Mouse (Mus musculus) heart, postnatal 36 days (tissue): ENCODE results near the gene Nup107. TPM values are rescaled to one million over a fixed set of nuclear protein-coding genes. Genes with fewer than 3 reads are reported as not detected.

ENCODE experiments used
- DNase-seq, 2 experiments: peaks; one replicate each; pipeline ENCODE4 v3.0.0; 2021 to 2022
- intact Hi-C: fragments of 180-260 bp; cut with DNase I; formaldehyde crosslinking; loops from one replicate; pipeline ENCODE4 v1.15.1; 2025
- total RNA-seq, 2 experiments: library from RNA; stranded (reverse); gene quantifications; 2 replicates each; pipeline ENCODE4 v1.2.3; 2021

Nup107 gene
- total RNA-seq: 1 to 10 TPM; 6.6 to 9.0 TPM

DNA sequence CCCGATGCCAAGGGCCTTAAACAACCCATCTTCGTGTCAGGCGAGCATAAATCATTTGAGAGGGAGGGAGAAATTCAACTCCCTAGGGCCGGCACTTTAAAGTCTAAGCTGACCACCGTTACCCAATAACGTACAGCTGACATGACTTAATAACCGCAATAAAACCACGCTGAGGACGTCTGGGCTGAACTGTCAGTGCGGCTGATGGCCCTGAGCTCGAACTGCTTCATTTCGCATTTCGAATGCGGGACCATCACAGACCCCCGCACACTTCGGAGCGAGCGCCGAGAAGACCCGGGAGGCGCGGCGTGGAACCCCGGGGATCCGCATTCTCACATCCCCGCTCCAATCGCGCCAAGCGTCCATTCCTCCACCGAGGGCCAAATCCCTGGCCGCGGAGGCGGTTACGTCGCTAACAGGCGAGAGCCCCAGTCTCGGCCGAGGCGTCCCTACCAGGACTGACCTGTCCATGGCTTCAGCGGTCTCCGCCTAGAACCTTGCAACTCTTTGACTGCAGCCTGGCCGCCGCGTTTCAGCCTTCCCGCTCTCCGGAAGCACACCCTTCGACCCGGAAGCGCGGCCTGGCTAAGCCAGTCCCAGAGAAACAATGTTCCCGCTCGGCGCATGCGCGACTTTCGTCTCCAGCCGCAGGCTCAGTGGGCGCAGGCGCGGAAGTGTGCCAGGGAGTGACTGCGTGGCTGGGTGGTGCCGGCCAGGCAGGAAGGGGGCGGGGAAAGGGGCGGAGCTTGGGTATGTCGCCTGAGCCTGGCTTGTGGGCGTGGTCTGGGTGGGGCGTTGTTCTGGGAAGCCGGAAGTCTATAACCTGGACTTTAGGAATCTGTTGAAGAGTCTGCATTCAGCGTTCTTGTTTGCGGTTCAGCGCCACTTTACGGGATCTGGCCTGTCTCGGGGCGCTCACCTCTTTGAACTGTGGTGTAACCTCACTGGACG lies at the start of gene Nup107:
Gene Nup107 (minus strand): TSS at position 565 of the 951 bp plus-strand sequence.
- peak; percentile 100 for DNase-seq
- intact Hi-C loops: loop anchor here (2.0 to 5.0 kb wide), 4 partner anchors 52 to 318 kb away; no protein-coding TSS in a partner anchor

DNA sequence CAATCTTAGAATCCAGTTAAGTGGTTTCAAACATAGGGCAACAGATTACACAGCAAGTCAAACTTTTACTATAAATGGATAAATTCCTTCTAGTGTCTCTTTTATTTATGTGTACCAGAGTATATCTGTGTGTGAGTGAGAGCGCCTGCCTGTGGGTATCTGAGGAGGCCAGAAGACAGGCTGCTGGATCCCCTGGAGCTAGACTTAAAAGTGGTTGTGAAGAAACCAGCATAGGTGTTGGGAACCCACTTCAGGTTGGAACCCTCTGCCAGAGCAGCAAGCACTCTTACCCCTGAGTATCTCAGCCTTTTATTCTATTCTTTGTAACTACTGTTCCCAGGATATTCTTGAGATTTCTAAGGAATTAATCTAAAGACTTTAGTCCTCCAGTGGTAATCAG lies 49.3 kb upstream of the Nup107 start:
- no peak for DNase-seq
- intact Hi-C loops: no loop called here

- DNase-seq: no peak
- intact Hi-C loops: no loop called here
Observed at GRCm38 (mm10) chr10:117840431-117840995, 48.0 kb upstream of the Nup107 start.

DNA sequence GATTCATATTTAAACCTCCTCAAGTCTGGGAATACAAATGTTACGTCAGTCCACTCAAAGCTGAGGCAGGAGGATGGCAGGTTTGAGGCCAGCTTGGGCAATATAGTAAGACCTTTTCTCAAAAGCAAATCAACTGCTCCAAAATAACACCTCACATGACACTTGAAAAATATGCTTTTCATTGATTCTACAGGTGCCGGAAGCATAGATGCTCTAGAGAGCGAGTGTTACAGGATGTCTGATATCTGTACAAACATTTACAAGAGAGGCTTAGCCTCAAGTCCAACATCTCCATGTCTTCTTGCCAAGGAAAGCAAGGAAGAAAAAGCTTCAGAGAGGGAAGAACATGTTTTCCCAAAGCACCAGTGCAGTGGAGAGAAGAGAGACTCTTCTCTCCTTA lies 47.2 kb upstream of the Nup107 start:
- intact Hi-C loops: no loop called here
- DNase-seq: no peak

DNA sequence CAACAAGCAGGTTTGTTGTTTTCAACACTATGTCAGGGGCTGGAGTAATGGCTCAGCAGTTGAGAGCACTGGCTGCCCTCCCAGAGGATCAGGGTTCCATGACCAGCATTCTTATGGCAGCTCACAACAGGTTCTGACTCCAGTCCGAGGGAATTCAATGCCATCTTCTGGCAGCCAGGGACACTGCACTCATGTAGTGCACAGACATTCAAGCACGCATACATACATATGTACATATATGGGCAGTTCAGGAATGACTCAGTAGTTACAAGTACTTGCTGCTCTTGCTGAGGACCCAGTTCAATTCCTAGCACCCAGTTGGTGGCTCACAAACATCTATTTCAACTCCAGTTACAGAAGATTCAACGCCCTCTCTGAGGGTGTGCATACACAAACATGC lies 46.4 kb upstream of the Nup107 start:
- intact Hi-C loops: no loop called here

DNA sequence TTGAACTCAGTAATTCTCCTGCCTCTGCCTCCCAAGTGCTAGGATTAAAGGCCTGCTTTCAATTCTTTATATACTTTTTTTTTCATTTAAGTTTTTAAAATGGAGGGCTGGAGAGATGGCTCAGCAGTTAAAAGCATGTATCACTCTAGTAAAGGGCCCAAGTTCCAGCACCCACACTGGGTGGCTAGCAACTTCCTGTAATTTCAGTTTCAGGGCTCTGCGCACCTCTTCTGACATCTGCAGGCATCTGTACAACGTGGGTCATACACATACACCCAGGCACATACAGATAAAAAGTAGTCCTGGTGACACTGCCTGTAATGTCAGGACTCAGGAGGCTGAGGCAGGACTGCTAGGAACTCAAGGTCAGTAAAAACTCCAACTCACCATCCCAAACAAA lies 43.8 kb upstream of the Nup107 start:
- DNase-seq: no peak
- intact Hi-C loops: no loop called here

More for the DNA sequence above, 46.4 kb upstream of the Nup107 start:
- no peak for DNase-seq

GRCm38 (mm10) chr10:117835453-117835852 lies 42.9 kb upstream of the Nup107 start:
- DNase-seq: no peak
- intact Hi-C loops: no loop called here

DNA sequence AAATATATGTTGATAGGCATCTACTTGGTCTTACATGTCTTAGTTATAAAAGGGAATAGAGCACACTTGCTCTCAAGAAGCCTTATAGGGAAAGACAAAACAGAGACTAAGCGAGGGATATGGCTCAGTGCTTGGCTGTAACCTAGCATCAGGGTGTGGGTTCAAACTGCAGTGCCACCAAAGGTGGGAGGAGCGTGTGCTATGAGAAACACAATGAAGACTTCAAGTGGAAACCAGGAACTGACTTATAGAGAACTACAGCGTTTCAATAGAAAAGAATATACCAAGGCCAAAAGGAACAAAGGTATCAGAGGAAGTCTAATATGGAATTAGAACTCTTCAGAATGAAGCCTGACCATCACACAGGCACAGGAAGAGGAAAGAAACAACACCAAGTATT lies 38.3 kb upstream of the Nup107 start:
- intact Hi-C loops: no loop called here
- DNase-seq: no peak

DNA sequence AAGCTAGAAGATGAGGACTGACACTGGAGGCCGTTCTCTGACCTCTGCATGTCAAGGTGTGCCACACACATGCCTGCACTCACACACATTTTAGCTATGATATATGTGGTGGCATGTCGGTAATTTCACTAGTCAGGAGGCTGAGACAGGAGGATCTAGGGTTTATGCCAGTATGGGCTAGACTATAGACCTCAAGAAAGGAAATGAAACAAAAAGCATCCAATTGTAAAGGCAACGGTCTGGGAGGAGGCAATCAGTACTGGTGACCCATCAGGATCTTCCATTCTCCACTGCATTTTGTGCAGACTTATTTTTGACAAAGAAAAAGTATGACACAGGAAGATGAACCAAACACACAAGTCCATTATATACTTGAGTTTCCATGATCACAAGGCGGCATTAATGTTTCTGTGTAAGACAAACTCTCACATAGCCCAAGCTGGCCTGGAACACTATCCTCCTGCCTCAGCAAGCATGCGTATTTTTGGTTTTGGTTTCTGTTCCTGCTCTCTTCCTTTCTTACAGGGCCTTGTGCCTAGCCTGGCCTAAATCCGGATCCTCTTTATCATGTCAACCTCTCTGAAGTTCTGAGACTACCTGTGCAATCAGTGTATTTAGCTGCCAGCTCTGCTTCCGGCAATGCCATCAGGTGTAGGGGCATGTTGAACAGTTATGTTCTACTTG lies 37.1 kb upstream of the Nup107 start:
- intact Hi-C loops: loop anchor here (2.0 kb wide), 1 partner anchor 15 kb away; no protein-coding TSS in a partner anchor
- no peak for DNase-seq

DNA sequence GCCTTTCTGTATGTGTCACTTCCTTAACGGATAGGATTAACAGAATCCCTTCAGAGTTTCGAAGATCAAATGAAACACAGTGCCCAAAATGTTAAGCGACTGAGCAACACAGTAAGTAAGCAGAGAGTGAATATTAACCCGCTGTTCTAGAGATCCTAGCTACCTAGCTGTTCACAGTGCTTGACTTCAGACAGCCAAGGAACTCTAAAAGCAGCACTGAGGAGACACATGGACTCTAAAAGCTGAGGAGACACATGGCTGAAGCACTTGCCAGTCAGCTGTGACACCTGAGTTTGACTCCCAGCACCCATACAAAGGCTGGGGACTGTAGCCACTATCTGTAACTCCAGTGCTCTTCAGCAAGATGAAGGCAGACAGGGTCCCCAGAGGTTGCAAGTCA lies 36.5 kb upstream of the Nup107 start:
- no peak for DNase-seq
- intact Hi-C loops: loop anchor here (2.0 kb wide), 1 partner anchor 16 kb away; no protein-coding TSS in a partner anchor

GRCm38 (mm10) chr10:117828536-117828935 lies 36.0 kb upstream of the Nup107 start:
- no peak for DNase-seq
- intact Hi-C loops: loop anchor here (2.0 kb wide), 1 partner anchor 16 kb away; no protein-coding TSS in a partner anchor

GRCm38 (mm10) chr10:117824647-117825046 lies 32.1 kb upstream of the Nup107 start:
- intact Hi-C loops: no loop called here
- DNase-seq: no peak

- intact Hi-C loops: no loop called here
- DNase-seq: no peak
Observed at GRCm38 (mm10) chr10:117824139-117824538, 31.6 kb upstream of the Nup107 start.

GRCm38 (mm10) chr10:117823321-117823720 lies 30.8 kb upstream of the Nup107 start:
- intact Hi-C loops: no loop called here
- DNase-seq: no peak

DNA sequence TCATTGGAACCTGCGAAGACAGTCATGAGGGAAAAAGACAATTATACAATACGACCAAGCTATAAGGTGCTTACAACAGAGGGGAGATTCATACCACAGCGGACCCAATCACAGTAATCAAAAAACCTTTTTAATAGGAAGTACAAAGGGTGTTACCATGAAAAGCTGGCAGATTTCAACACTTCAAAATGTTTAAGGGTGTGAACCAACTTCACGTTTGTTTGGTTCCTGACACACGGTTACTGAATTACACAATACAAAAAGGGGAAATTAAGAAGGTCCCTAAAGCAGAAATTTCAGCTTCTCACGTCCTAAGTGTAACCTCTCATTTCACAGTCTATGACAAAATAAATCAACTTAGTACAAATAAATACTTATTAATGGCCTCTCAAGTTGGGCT lies 26.1 kb upstream of the Nup107 start:
- DNase-seq: no peak
- intact Hi-C loops: no loop called here

DNA sequence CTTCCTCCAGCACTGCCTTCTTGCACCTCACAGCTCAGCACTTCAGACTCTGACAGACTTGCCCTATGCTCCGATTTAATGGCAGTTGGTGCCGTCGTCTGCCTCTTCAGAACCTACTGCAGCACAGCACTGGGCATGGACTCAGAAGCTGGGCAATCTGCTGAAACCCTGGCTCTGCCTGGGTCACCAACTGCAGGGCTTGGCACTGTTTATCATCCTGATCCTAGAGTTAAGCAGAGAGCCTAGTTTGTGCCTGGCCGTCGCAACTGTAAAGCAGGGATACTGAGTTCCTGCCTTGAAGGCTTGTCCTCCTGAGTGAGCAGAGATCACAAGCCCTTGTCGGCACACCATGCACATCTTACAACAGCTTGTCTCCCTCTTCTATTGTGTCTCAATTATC lies 24.2 kb upstream of the Nup107 start:
- intact Hi-C loops: no loop called here

GRCm38 (mm10) chr10:117812501-117812900 lies 20.0 kb upstream of the Nup107 start:
- intact Hi-C loops: no loop called here
- no peak for DNase-seq

More for the DNA sequence above, 24.2 kb upstream of the Nup107 start:
- no peak for DNase-seq

DNA sequence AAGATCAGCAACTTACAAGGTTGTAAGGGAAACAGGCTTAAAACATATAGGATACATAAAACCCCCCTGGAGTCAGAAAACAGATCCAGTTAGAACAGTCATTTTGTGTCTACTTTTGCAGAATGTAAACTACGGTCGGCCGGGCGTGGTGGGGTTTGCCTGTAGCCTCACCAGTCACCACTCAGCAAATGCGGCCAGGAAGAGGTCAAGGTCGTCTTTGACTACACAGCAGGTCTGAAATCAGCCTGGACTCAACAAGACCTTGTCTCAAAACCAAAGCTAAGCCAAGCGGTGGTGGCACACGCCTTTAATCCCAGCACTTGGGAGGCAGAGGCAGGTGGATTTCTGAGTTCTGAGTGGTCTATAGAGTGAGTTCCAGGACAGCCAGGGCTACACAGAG lies 19.1 kb upstream of the Nup107 start:
- intact Hi-C loops: no loop called here
- DNase-seq: no peak

DNA sequence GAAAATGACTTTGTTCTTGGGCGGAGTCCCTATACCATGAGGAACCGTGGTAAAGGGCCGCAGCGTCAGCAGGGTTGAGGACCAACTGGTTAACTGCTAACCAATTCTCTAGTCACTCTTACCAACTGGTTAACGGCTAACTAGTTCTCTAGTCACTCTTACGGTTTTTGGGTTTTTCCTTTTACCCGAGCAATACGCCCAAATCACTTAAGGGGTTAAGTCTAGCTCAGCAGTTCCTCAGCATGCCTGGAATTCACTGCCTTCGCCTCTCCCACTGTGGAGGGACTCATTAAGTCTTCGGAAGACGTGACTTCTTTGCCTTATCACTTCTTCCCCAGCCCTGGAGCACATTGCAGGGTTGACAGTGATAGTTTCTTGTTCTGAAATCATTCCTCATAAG lies 18.0 kb upstream of the Nup107 start:
- intact Hi-C loops: no loop called here
- no peak for DNase-seq

DNA sequence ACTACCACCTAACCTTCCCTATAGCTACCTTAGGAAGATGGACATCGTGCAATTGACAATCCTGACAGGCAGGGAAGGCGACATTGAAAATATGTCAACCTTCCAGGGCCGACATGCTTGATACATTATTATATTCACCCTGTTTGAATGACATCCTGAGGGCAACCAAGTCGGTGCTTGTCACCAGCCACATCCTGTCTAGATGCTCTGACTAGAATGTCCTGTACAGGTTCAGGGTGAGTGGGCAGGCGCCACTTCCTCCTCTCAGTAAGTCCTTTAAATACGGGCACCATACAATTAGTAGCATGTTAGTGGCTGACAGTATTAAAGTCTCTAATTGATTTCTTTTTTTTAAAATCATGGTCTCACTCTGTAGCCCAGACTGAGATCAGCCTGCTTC lies 15.6 kb upstream of the Nup107 start:
- intact Hi-C loops: no loop called here
- DNase-seq: no peak

GRCm38 (mm10) chr10:117805919-117806318 lies 13.4 kb upstream of the Nup107 start:
- intact Hi-C loops: no loop called here
- no peak for DNase-seq
